Mouse (Mus musculus) heart, embryonic 15.5 days (tissue): ENCODE data around the gene Mcl1. TPM values are rescaled to one million over a fixed set of nuclear protein-coding genes. Genes with fewer than 3 reads are reported as not detected.
A peak's percentile ranks its signal among the peaks of the same experiment; 100 is the strongest.
"Not testable (repeated sequence)": the region's sequence is repeated elsewhere in the genome, so short reads cannot be mapped to it uniquely, and the experiment has no call there.

Source experiments
- ATAC-seq: fragments of 200-750 bp; cut with Nextera tagmentation; replicated peaks from 2 replicates; pipeline ENCODE4 v1.8.0; 2017; ENCODE audit warnings: low read depth, moderate TSS enrichment; ENCODE audit not compliant: insufficient number of reproducible peaks, insufficient read depth, low FRiP score
- H3K27ac ChIP-seq: fragments of 300-500 bp; sonication (generic); 2 replicates; pipeline ENCODE4 v1.5.1; 2015; ENCODE audit warnings: mild to moderate bottlenecking, inconsistent platforms
- H3K27me3 ChIP-seq: fragments of 300-500 bp; sonication (generic); 2 replicates; pipeline ENCODE4 v1.6.1; 2015; ENCODE audit warnings: inconsistent platforms
- H3K36me3 ChIP-seq: fragments of 300-500 bp; sonication (generic); 2 replicates; pipeline ENCODE4 v1.6.1; 2015; ENCODE audit warnings: mild to moderate bottlenecking, inconsistent platforms
- H3K4me1 ChIP-seq: fragments of 300-500 bp; sonication (generic); replicated peaks from 2 replicates; pipeline ENCODE4 v1.6.1; 2015; ENCODE audit warnings: inconsistent platforms
- H3K4me2 ChIP-seq: fragments of 300-500 bp; sonication (generic); 2 replicates; pipeline ENCODE4 v1.6.1; 2015; ENCODE audit warnings: inconsistent platforms, mild to moderate bottlenecking, moderate library complexity
- H3K4me3 ChIP-seq: fragments of 300-500 bp; sonication (generic); 2 replicates; pipeline ENCODE4 v1.5.1; 2015; ENCODE audit warnings: mild to moderate bottlenecking, inconsistent platforms
- H3K9ac ChIP-seq: fragments of 300-500 bp; sonication (generic); 2 replicates; pipeline ENCODE4 v1.6.1; 2015; ENCODE audit warnings: mild to moderate bottlenecking, inconsistent platforms
- H3K9me3 ChIP-seq: fragments of 300-500 bp; sonication (generic); replicated peaks from 2 replicates; pipeline ENCODE4 v1.6.1; 2016; ENCODE audit warnings: inconsistent platforms
- WGBS: fragments of 180-500 bp; shearing (Covaris S2); methylation state at CpG from one replicate; pipeline ENCODE4 v1.1.7; 2015; ENCODE audit warnings: mixed read lengths; 5-methylcytosine and 5-hydroxymethylcytosine counted together
- polyA plus RNA-seq: library from polyadenylated mRNA; unstranded; fragments of >200 nt; fragmentation: Nextera tagmentation; extraction: Ambion mirVana; gene quantifications from 2 replicates; pipeline ENCODE4 v1.2.1, GENCODE M21; 2015

Gene Mcl1
- polyA plus RNA-seq, 1 experiment from 2014 or later, result 38.4 TPM

- ATAC-seq, result no peak; the same call in 1 of the 2 replicates
- Histone ChIP-seq H3K27ac (peak overlapping the region; percentile 91), H3K27me3 (no peaks in the 10 kb centered on the region), H3K9me3 (no peaks in the 10 kb centered on the region), H3K4me1 (peaks cover 81% of the 10 kb centered on the region), H3K4me2 (peak overlapping the region; percentile 36), H3K4me3 (no peak overlapping the region), H3K36me3 (no peaks in the 10 kb centered on the region), H3K9ac (no peak overlapping the region)
- WGBS, result 13% methylated on average over 11 of the region's 11 CpGs
Observed at GRCm38 (mm10) chr3:95689171-95689915, 30.8 kb downstream of the Mcl1 start.

GRCm38 (mm10) chr3:95689940-95690339, 31.4 kb downstream of the Mcl1 start:
- Histone ChIP-seq H3K9me3 (no peaks in the 10 kb centered on the region), H3K9ac (0 out of 2 replicates have a peak overlapping the region, but pooled peaks have one; percentile 4), H3K36me3 (no peaks in the 10 kb centered on the region), H3K27me3 (no peaks in the 10 kb centered on the region), H3K4me3 (no peak overlapping the region), H3K4me2 (peak overlapping the region; percentile 36), H3K27ac (peak overlapping the region; percentile 91), H3K4me1 (peaks cover 81% of the 10 kb centered on the region)
- WGBS, result 15% methylated on average over 2 of the region's 2 CpGs
- ATAC-seq, result no peak

DNA sequence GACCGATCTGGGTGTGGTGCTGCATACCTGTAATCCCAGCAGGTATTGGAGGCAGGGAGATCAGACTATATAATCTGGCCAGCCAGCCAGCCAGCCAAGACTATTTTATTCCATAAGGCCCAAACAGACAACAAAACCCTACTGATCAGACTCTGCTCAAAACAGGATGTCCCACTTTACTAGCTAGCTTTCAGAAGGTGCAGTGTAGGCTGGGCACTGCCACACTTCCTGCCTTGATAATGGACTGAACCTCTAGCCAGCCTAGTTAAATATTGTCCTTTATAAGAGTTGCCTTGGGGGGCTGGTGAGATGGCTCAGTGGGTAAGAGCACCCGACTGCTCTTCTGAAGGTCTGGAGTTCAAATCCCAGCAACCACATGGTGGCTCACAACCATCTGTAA, 32.0 kb downstream of the Mcl1 start:
- H3K27ac ChIP-seq, result peak overlapping the region; percentile 91
- not testable (repeated sequence) for ATAC-seq, H3K36me3 ChIP-seq, H3K9ac ChIP-seq, H3K27me3 ChIP-seq, H3K4me3 ChIP-seq, H3K9me3 ChIP-seq
- peak overlapping the region; percentile 36 for H3K4me2 ChIP-seq
- WGBS, result 91% methylated on average over 2 of the region's 2 CpGs
- H3K4me1 ChIP-seq, result peaks cover 82% of the 10 kb centered on the region

DNA sequence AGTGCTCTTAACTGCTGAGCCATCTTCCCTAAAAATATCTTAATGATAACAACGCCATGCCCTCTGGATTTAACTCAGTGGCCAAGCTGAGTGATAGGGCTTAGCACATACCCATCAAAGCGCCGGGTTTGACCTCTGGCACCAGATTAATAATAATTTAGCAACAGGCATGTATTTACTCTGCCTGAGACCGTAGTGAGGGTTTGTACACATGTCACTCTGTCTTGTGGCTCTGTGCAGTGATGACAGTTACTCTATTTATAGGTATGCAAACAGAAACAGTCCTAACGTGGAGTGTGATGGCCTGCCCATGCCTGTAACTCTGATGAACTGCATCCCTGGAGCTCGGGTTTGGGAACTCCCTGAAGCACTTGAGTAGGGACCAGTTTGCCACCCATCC, 34.1 kb downstream of the Mcl1 start:
- Histone ChIP-seq H3K4me2 (no peak overlapping the region), H3K4me1 (peaks cover 75% of the 10 kb centered on the region), H3K27me3 (no peaks in the 10 kb centered on the region), H3K9ac (no peak overlapping the region), H3K36me3 (no peaks in the 10 kb centered on the region), H3K9me3 (no peaks in the 10 kb centered on the region), H3K27ac (peak overlapping the region; percentile 91), H3K4me3 (no peak overlapping the region)
- WGBS, result 31% methylated on average over 6 of the region's 6 CpGs
- ATAC-seq, result peak; percentile 65

DNA sequence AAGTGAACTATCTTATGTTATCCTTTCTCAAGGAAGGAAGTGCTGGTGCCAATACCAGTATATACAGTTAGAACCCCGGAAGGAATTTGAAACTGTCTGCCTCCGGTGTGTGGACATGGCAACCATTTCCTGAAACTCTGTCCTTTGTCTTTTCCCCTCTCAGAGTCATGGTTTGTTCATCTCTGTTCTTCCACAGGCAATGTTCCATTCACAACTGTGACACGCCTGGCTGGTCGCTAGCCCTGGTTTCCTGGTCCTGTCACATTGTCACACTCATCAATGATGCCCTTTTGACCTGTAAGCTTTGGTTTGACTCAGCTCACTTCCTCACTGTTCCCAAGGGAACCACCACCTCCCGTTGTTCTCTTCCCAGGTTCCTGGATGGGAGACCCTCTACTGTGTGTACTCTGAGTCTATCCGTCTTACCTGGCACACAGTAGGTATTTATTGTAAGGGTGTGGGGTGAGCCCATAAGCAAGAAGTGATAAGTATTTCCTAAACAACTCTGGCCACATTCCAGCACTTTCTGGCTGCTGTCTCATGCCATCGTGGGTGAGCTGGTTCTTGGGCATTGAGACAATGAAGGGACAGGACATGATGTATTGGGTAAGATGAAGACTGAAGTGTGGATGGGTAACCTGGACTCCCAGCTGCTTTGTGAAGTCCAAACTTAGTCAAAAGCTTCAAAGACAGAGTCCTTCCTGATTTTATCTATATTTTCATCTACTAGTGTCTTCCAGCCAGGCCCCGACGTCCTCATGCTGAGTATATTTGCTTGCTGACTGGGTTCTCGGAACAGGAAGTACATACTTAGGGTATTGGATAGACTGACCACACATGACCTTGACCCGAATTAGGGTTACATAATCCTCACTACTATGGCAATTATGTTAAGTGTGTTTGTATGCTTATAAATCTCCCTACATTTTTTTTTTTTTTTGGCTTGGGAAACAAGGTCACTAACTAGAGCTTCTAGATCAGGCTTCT, 35.5 kb downstream of the Mcl1 start:
- no peak overlapping the region for H3K4me3 ChIP-seq
- no peaks in the 10 kb centered on the region for H3K27me3 ChIP-seq
- no peaks in the 10 kb centered on the region for H3K9me3 ChIP-seq
- H3K4me2 ChIP-seq, result no peak overlapping the region
- H3K27ac ChIP-seq, result peak overlapping the region; percentile 91
- 54% methylated on average over 11 of the region's 11 CpGs for WGBS
- no peaks in the 10 kb centered on the region for H3K36me3 ChIP-seq
- no peak overlapping the region for H3K9ac ChIP-seq
- no peak for ATAC-seq
- H3K4me1 ChIP-seq, result peaks cover 61% of the 10 kb centered on the region

DNA sequence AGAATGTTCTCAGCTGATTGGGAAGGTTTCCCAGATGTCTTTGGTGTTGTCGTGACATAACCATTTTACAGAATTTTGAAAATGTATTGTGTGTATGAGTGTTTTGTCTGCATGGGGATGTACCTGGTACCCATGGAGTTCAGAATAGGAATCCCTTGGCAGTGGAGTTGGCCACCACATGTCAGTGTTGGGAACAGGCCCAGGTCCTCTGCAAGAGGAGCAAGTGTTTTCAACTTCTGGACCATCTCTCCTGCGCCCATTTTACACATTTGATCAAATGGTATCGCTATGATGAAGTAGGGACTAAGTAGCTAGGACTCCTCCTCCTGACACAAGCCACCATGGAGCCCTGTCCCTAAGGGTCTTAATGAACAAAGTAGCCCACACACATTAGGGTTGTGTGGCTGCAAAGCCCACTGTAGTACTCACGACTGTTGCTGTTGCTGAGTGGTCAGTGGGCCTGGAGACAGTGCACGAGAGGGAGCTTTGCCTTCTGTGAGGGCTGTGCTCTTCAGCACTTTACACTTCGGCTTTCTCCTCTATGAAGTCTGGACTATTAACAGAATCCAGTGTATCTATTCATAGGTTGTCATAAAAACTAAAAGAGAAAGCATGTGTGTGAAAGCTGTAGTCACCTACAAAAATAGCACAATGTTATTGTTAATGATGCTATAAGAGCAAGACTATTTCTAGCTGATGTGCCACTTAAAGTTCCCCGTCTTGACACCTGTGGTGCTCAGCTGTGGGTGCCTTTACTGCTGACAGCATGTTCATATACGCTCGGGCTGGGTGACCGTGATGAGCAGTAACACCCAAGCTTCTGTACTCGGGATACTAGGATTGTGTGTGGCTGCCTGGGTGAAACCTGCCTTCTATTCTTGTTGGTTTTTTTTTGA, 36.5 kb downstream of the Mcl1 start:
- H3K27me3 ChIP-seq, result no peaks in the 10 kb centered on the region
- no peaks in the 10 kb centered on the region for H3K36me3 ChIP-seq
- peak overlapping the region; percentile 41 for H3K9ac ChIP-seq
- H3K9me3 ChIP-seq, result no peaks in the 10 kb centered on the region
- H3K4me1 ChIP-seq, result peaks cover 54% of the 10 kb centered on the region
- 60% methylated on average over 11 of the region's 11 CpGs for WGBS
- peak; percentile 53 for ATAC-seq
- no peak overlapping the region for H3K4me3 ChIP-seq
- peak overlapping the region; percentile 91 for H3K27ac ChIP-seq
- H3K4me2 ChIP-seq, result 0 out of 2 replicates have a peak overlapping the region, but pooled peaks have one; percentile 28

DNA sequence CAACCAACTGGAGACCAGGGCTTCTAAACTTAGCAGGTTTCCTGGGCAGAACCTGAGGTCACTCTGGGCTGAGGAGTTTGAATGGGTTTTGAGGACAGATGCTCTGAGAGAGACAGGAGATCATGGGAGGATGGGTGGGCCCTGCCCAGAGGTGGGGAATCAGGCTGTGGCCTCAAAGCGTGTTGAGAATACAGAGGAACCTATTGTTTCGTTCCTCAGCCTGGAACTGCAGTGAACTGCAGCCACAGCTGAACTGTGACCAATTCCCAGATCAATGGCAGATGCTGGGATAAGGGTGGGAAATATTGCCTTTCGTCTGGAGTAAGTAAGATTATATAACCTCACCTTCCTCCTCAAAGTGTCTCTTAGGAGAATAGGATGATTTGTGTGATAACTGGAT, 37.2 kb downstream of the Mcl1 start:
- ATAC-seq, result no peak
- H3K36me3 ChIP-seq, result no peaks in the 10 kb centered on the region
- peak overlapping the region; percentile 91 for H3K27ac ChIP-seq
- WGBS, result 40% methylated on average over 3 of the region's 3 CpGs
- peaks cover 54% of the 10 kb centered on the region for H3K4me1 ChIP-seq
- H3K4me2 ChIP-seq, result no peak overlapping the region
- no peak overlapping the region for H3K4me3 ChIP-seq
- no peak overlapping the region for H3K9ac ChIP-seq
- no peaks in the 10 kb centered on the region for H3K9me3 ChIP-seq
- H3K27me3 ChIP-seq, result no peaks in the 10 kb centered on the region

GRCm38 (mm10) chr3:95696360-95696759, 37.8 kb downstream of the Mcl1 start:
- peaks cover 59% of the 10 kb centered on the region for H3K4me1 ChIP-seq
- no peaks in the 10 kb centered on the region for H3K36me3 ChIP-seq
- ATAC-seq, result no peak
- no peaks in the 10 kb centered on the region for H3K27me3 ChIP-seq
- H3K4me2 ChIP-seq, result no peak overlapping the region
- H3K27ac ChIP-seq, result peak overlapping the region; percentile 91
- no peak overlapping the region for H3K4me3 ChIP-seq
- H3K9me3 ChIP-seq, result no peaks in the 10 kb centered on the region
- no peak overlapping the region for H3K9ac ChIP-seq
- WGBS, result 22% methylated on average over 7 of the region's 7 CpGs

- no peak overlapping the region for H3K4me3 ChIP-seq
- no peak for ATAC-seq
- no peak overlapping the region for H3K4me2 ChIP-seq
- no peaks in the 10 kb centered on the region for H3K36me3 ChIP-seq
- no peaks in the 10 kb centered on the region for H3K27me3 ChIP-seq
- no peak overlapping the region for H3K27ac ChIP-seq
- peaks cover 60% of the 10 kb centered on the region for H3K4me1 ChIP-seq
- no peaks in the 10 kb centered on the region for H3K9me3 ChIP-seq
- H3K9ac ChIP-seq, result no peak overlapping the region
- WGBS, result 87% methylated on average over 4 of the region's 4 CpGs
Observed at GRCm38 (mm10) chr3:95698286-95698685, 39.7 kb downstream of the Mcl1 start.

GRCm38 (mm10) chr3:95700233-95700681, 41.7 kb downstream of the Mcl1 start:
- H3K9me3 ChIP-seq, result no peaks in the 10 kb centered on the region
- H3K4me3 ChIP-seq, result no peak overlapping the region
- no peaks in the 10 kb centered on the region for H3K36me3 ChIP-seq
- H3K4me2 ChIP-seq, result no peak overlapping the region
- peaks cover 41% of the 10 kb centered on the region for H3K4me1 ChIP-seq
- 61% methylated on average over 6 of the region's 6 CpGs for WGBS
- ATAC-seq, result no peak; the same call in 1 of the 2 replicates
- H3K9ac ChIP-seq, result no peak overlapping the region
- H3K27ac ChIP-seq, result no peak overlapping the region
- H3K27me3 ChIP-seq, result no peaks in the 10 kb centered on the region
